Mouse (Mus musculus) liver, embryonic 14.5 days (tissue): Measurements from ENCODE around the gene Nectin2. TPM values are rescaled to one million over a fixed set of nuclear protein-coding genes. Genes with fewer than 3 reads are reported as not detected.
A peak's percentile ranks its signal among the peaks of the same experiment; 100 is the strongest.

Experiments used
- ATAC-seq: fragments of 200-750 bp; cut with Nextera tagmentation; 2 replicates; pipeline ENCODE4 v1.8.0; 2017; ENCODE audit warnings: moderate number of reproducible peaks, mild to moderate bottlenecking, moderate library complexity; ENCODE audit not compliant: insufficient read depth
- DNase-seq, 3 experiments: peaks; one replicate each; pipeline ENCODE4 v3.0.0-alpha.2; 2012 to 2013; ENCODE audit warnings: low read depth in 3 of 3, low spot score in 3 of 3
- H3K27ac ChIP-seq: fragments of 300-500 bp; sonication (generic); 2 replicates; pipeline ENCODE4 v1.5.1; 2014; ENCODE audit warnings: moderate library complexity, mild to moderate bottlenecking, control low read depth, inconsistent platforms
- H3K27me3 ChIP-seq: fragments of 300-500 bp; sonication (generic); 2 replicates; pipeline ENCODE4 v1.6.1; 2014; ENCODE audit warnings: mild to moderate bottlenecking, low read length, moderate library complexity; ENCODE audit not compliant: control insufficient read depth, insufficient read depth
- H3K36me3 ChIP-seq: fragments of 300-500 bp; sonication (generic); replicated peaks from 2 replicates; pipeline ENCODE4 v1.6.1; 2014; ENCODE audit warnings: low read depth; ENCODE audit not compliant: control insufficient read depth, insufficient read depth
- H3K4me1 ChIP-seq, 2 experiments: fragments of 200-500 bp in 1 of 2; fragments of 300-500 bp in 1 of 2; sonication (generic) in 1 of 2; replicated peaks; 2 replicates each; pipeline ENCODE4 v1.6.1; 2012 to 2014; ENCODE audit warnings: antibody characterized with exemption in 1 of 2, inconsistent platforms in 1 of 2, low read length in 1 of 2; ENCODE audit not compliant: control insufficient read depth in 2 of 2, insufficient read depth in 2 of 2
- H3K4me2 ChIP-seq: fragments of 300-500 bp; sonication (generic); 2 replicates; pipeline ENCODE4 v1.6.1; 2014; ENCODE audit warnings: low read depth, mild to moderate bottlenecking, control low read depth, moderate library complexity
- H3K4me3 ChIP-seq, 2 experiments: fragments of 200-500 bp in 1 of 2; fragments of 300-500 bp in 1 of 2; sonication (generic) in 1 of 2; 2 replicates each; pipeline ENCODE4 v1.5.1; 2012 to 2014; ENCODE audit warnings: low read depth in 2 of 2, low read length in 2 of 2, mild to moderate bottlenecking in 2 of 2, control low read depth in 1 of 2, inconsistent platforms in 1 of 2, moderate library complexity in 1 of 2; ENCODE audit not compliant: insufficient read depth in 1 of 2
- H3K9ac ChIP-seq: fragments of 300-500 bp; sonication (generic); replicated peaks from 2 replicates; pipeline ENCODE4 v1.6.1; 2014; ENCODE audit warnings: mild to moderate bottlenecking, control low read depth, moderate library complexity
- H3K9me3 ChIP-seq: fragments of 300-500 bp; sonication (generic); 2 replicates; pipeline ENCODE4 v1.6.1; 2016; ENCODE audit warnings: low read length, mixed read lengths; ENCODE audit not compliant: control insufficient read depth
- CTCF ChIP-seq: IDR thresholded peaks from 2 replicates; pipeline ENCODE4 v1.5.1; 2016; ENCODE audit warnings: antibody characterized with exemption, low read depth, control low read depth
- EP300 ChIP-seq: IDR thresholded peaks from 2 replicates; pipeline ENCODE4 v1.6.1; 2016; ENCODE audit warnings: antibody characterized with exemption, low read depth
- WGBS: fragments of 180-500 bp; shearing (Covaris S2); extraction: QIAGEN DNeasy Blood & Tissue Kit; methylation state at CpG from one replicate; pipeline ENCODE4 v1.1.7; 2014; ENCODE audit not compliant: insufficient replicate concordance; 5-methylcytosine and 5-hydroxymethylcytosine counted together
- polyA plus RNA-seq, 2 experiments: library from polyadenylated mRNA; depleted of rRNA in 1 of 2; stranded (reverse) in 1 of 2; unstranded in 1 of 2; fragments of >200 nt; fragmentation: Nextera tagmentation in 1 of 2; extraction: Ambion mirVana in 1 of 2; gene quantifications; 2 replicates each; pipeline versions ENCODE4 v1.2.1 to v1.2.3; 2012 to 2014

Gene Nectin2
- polyA plus RNA-seq, 2 experiments, result 7.8 to 10.2 TPM

DNA sequence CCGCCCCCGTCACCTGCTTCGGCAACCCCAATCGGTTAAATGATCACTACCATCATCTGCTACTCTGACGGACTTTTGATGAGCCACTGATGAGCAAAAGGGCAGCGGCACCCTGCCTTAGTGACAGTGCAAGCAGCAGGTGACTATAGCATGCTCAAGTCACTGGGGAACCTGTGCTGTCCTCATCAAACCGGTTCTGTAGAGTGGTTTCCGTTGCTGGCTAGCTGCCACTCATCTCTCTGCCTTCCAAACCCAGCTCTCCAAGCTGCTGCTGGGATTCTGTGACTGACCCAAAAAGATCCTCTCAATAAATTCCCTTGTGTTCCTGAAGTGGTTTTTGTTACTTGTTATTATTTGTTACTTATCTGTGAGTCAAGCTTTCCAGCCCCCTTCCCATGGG lies 28.4 kb upstream of the Nectin2 start:
- no peaks in the 10 kb centered on the region for H3K9me3 ChIP-seq
- no peak overlapping the region for H3K4me3 ChIP-seq
- TF ChIP-seq EP300 (no peak), CTCF (no peak)
- no peak for DNase-seq
- ATAC-seq, result no peak
- H3K27ac ChIP-seq, result no peak overlapping the region
- whole genome bisulfite sequencing, result 73% methylated on average over 8 of the region's 8 CpGs
- no peaks in the 10 kb centered on the region for H3K36me3 ChIP-seq
- no peaks in the 10 kb centered on the region for H3K4me1 ChIP-seq
- H3K4me2 ChIP-seq, result no peak overlapping the region
- no peaks in the 10 kb centered on the region for H3K27me3 ChIP-seq
- no peak overlapping the region for H3K9ac ChIP-seq

DNA sequence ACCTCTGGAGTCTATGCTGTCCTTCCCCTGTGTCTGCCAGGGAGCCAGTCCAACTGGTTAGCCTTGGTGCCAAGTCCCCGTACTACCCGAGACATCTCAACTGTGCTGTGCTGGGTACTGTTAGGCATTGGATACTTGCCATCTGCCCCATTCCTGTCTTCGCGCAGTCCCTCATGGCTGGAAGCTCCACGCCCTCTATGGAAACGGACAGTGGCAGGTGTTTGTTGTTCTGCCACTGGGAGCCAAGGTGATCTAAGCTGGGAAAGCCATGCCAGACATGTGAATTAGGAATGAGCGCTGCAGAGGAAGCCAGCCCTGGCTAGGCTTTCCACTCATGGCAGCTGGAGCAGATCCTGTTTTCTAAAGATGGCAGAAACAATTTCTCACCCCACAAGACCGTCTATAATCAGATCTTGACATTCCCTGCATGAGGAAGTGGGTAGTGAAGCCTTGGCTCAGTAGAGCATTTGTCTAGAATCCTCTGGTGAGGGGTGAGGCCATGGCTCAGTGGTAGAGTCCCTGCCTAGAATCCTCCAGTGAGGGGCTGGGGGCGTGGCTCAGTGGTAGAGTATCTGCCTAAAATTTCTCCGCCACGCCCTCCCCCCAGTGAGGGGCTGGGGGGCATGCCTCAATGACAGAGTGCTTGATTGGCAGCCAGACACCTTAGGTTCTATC lies 26.9 kb upstream of the Nectin2 start:
- Histone ChIP-seq H3K27ac (no peak overlapping the region), H3K27me3 (no peaks in the 10 kb centered on the region), H3K9me3 (no peaks in the 10 kb centered on the region), H3K4me2 (no peak overlapping the region), H3K4me3 (no peak overlapping the region), H3K36me3 (no peaks in the 10 kb centered on the region), H3K4me1 (no peaks in the 10 kb centered on the region), H3K9ac (no peak overlapping the region)
- no peak for ATAC-seq
- TF ChIP-seq EP300, result no peak
- no peak for TF ChIP-seq CTCF
- 67% methylated on average over 11 of the region's 11 CpGs for WGBS
- DNase-seq, result no peak

DNA sequence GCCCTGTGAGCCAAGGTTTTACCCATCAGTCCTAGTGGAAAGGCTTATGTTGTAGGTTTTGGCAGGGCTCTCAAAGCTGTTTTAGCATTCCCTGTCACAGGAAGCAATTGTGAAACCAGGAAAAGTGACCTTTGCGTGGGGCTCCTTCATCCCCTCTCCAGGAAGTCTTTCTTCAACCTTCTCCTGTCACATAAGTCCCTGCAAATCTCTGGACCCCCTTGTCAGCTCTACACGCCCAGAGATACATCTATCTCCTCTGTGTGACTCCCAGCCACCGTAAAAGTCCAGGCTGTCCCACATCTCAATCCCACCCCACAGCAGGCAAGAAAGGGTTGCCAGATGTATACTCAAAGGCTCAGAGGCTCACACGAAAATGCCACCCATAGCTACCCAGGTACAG lies 21.4 kb upstream of the Nectin2 start:
- Histone ChIP-seq H3K9ac (no peak overlapping the region), H3K4me1 (0 out of 4 replicates have a peak, but pooled peaks cover 0 to 2% of the 10 kb centered on the region in 2 experiments), H3K9me3 (no peaks in the 10 kb centered on the region), H3K27ac (no peak overlapping the region), H3K27me3 (peaks cover 28% of the 10 kb centered on the region), H3K4me3 (no peak overlapping the region), H3K4me2 (no peak overlapping the region), H3K36me3 (no peaks in the 10 kb centered on the region)
- TF ChIP-seq CTCF (no peak), EP300 (no peak)
- WGBS, result 37% methylated on average over 4 of the region's 4 CpGs
- DNase-seq (no peak), ATAC-seq (no peak)

DNA sequence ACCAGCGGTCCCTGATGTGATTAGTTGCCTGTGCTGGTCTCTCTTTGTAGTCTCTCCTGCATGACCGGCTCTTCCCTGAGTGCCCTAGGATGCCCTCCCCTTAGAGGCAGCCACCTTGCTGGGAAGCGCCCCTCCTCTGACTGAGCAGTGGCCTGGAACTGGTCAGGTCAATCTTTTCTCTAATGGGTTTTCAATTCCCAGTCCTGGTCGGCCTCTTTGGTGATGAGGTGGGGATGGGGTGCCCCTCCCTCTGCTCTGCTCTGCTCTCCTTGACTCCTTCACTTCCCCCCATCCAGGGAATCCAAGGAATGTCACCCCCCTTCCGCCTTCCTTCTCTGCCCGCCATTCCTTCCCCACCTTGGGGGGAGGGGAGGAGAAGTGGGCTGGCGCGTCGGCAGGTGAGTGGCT lies 20.7 kb upstream of the Nectin2 start, which contains the start of gene Bcam:
Bcam (minus strand) TSS at position 33 of the 408 bp plus-strand sequence.
- Histone ChIP-seq H3K36me3 (no peaks in the 10 kb centered on the region), H3K27me3 (peaks cover 28% of the 10 kb centered on the region), H3K4me3 (peak within 1 kb of the TSS; percentile 28 to 34), H3K9ac (peak within 1 kb of the TSS; percentile 18; the same call in 1 of the 2 replicates), H3K27ac (no peak within 1 kb of the TSS), H3K9me3 (no peaks in the 10 kb centered on the region), H3K4me1 (0 out of 4 replicates have a peak, but pooled peaks cover 0 to 2% of the 10 kb centered on the region in 2 experiments), H3K4me2 (peak within 1 kb of the TSS; percentile 64)
- no peak for DNase-seq
- TF ChIP-seq CTCF (no peak), EP300 (no peak)
- no peak for ATAC-seq
- 6% methylated on average over 9 of the region's 9 CpGs for WGBS

DNA sequence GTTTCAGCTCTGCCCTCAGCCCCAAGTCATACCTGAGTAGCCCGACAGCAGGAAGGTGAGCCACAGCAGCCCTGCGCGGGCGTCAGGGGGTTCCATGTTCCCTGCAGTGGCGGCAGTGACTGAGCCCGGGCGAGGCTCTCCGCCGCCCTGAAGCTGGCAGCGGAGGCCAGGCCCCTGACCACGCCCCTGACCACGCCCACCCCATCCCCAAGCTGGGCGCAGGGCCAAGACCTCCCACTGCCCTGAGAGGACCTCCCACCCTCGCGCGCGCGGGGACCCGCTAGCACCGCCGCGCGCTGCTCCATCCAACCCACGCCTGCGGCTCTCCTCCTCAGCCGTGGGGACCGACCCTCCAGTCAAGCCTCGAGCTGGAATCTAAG lies 20.1 kb upstream of the Nectin2 start:
- Histone ChIP-seq H3K36me3 (no peaks in the 10 kb centered on the region), H3K27me3 (peaks cover 28% of the 10 kb centered on the region), H3K4me3 (peak overlapping the region; percentile 28 to 34), H3K9me3 (no peaks in the 10 kb centered on the region), H3K9ac (peak overlapping the region; percentile 18; the same call in 1 of the 2 replicates), H3K4me1 (0 out of 4 replicates have a peak, but pooled peaks cover 0 to 2% of the 10 kb centered on the region in 2 experiments), H3K4me2 (peak overlapping the region; percentile 64), H3K27ac (no peak overlapping the region)
- WGBS, result under 1% methylated on average over 28 of the region's 28 CpGs
- DNase-seq (no peak), ATAC-seq (peak; percentile 53; the same call in 1 of the 2 replicates)
- no peak for TF ChIP-seq EP300
- no peak for TF ChIP-seq CTCF
